Mouse (Mus musculus) cerebellum, adult 2 months (tissue): ENCODE measurements around the gene Cdkn1a. TPM values are rescaled to one million over a fixed set of nuclear protein-coding genes. Genes with fewer than 3 reads are reported as not detected.
A peak's percentile ranks its signal among the peaks of the same experiment; 100 is the strongest.

Source experiments
- DNase-seq, 2 experiments: peaks; one replicate each; pipeline ENCODE4 v3.0.0; 2021
- H3K27ac ChIP-seq: fragments of 200-500 bp; 2 replicates; pipeline ENCODE4 v1.5.1; 2012; ENCODE audit warnings: low read length, control low read depth, inconsistent platforms; ENCODE audit not compliant: insufficient read depth
- H3K27me3 ChIP-seq: fragments of 200-500 bp; 2 replicates; pipeline ENCODE4 v1.6.1; 2012; ENCODE audit warnings: inconsistent platforms, mild to moderate bottlenecking, low read length, moderate library complexity; ENCODE audit not compliant: control insufficient read depth, insufficient read depth
- H3K4me1 ChIP-seq: fragments of 200-500 bp; 2 replicates; pipeline ENCODE4 v1.6.1; 2011; ENCODE audit warnings: low read length; ENCODE audit not compliant: control insufficient read depth, insufficient read depth
- H3K4me3 ChIP-seq: fragments of 200-500 bp; replicated peaks from 2 replicates; pipeline ENCODE3; 2011; ENCODE audit warnings: mild to moderate bottlenecking, low read depth, low read length, control low read depth; ENCODE audit not compliant: insufficient read depth
- CTCF ChIP-seq: fragments of 200-500 bp; IDR thresholded peaks from 2 replicates; pipeline ENCODE4 v1.5.1; 2011; ENCODE audit warnings: low read depth, mild to moderate bottlenecking, control low read depth, low read length, moderate library complexity, borderline replicate concordance; ENCODE audit not compliant: insufficient read depth
- POLR2A ChIP-seq: fragments of 200-500 bp; IDR thresholded peaks from 2 replicates; pipeline ENCODE4 v1.6.1; 2011; ENCODE audit warnings: low read length, control low read depth, borderline replicate concordance; ENCODE audit not compliant: insufficient read depth
- WGBS: fragments of 180-500 bp; shearing (Covaris S2); methylation state at CpG from one replicate; pipeline ENCODE4 v1.1.7; 2018; 5-methylcytosine and 5-hydroxymethylcytosine counted together
- polyA plus RNA-seq: library from polyadenylated mRNA; depleted of rRNA; stranded (reverse); fragments of >200 nt; gene quantifications from 2 replicates; pipeline ENCODE4 v1.2.3, GENCODE M21; 2012

Cdkn1a gene
- polyA plus RNA-seq, 1 experiment: 12.6 TPM

- TF ChIP-seq CTCF: no peak
- 70% methylated on average over 3 of the region's 3 CpGs for WGBS
- no peak for DNase-seq
Measured at GRCm38 (mm10) chr17:29047697-29048514, 42.9 kb upstream of the Cdkn1a start.

DNA sequence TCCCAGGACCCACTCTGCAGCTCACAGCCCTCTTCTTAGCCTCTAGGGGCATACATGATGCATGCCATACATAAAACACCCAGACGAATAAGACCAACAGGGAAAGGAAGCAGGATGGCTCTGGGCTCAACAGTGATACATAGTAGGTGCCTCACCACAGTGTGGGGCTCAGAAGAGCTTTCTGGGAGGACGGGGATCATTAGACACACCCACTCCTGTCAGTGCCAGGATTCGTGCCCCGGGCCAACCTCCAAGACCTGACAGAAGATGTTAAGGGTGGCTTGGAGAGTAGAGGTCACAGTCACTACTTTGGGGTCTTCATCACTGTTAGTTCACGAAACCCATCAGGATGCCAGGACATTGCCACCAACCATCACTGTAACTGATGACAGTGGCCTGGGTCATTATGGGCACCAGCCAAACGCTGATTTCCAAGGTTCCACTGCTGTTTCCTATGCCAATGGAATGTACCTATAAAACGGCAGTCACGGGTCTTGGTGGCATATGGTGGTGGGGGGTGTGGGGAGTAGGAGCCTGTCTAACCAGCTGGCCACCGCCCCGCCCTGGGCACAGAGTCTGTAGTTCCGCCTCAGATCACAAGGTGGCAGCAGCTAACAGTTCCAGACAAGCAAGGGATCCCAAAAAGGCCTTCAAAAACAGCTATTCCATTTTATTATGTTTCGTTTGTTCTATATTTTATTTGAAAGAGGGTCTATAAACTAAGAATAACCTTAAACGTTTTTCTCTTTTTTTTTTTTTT, 41.8 kb upstream of the Cdkn1a start:
- Histone ChIP-seq H3K27me3 (no peaks in the 10 kb centered on the region), H3K27ac (no peak overlapping the region; the same call in 1 of the 2 replicates), H3K4me1 (peaks cover 40% of the 10 kb centered on the region), H3K4me3 (no peak overlapping the region)
- peak; percentile 89 for TF ChIP-seq CTCF
- no peak for TF ChIP-seq POLR2A
- DNase-seq: peak; percentile 87 to 93
- WGBS: 6% methylated on average over 13 of the region's 13 CpGs

More at GRCm38 (mm10) chr17:29047697-29048514, 42.9 kb upstream of the Cdkn1a start:
- peaks cover 36% of the 10 kb centered on the region for H3K4me1 ChIP-seq
- no peak overlapping the region for H3K27ac ChIP-seq
- H3K27me3 ChIP-seq: no peaks in the 10 kb centered on the region
- no peak overlapping the region for H3K4me3 ChIP-seq

DNA sequence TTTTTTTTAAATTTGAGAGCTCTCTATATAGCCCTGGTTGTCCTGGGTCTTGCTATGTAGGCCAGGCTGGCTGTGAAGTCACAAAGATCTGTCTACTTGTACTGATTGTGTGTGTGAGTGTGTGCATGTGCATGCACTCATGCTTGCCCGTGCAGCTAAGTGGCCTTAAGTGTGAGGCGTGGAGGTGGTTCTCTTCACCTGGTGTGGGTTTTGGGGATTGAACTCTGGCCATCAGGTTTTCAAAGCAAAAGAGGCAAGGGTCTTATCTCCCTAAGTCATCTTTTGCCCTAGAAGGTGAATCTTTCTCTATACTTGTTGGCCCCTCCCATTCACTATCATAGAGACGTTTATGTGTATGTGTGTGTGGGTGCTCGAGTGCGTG, 41.3 kb upstream of the Cdkn1a start:
- WGBS: 68% methylated on average over 5 of the region's 5 CpGs
- no peak overlapping the region for H3K4me3 ChIP-seq
- no peaks in the 10 kb centered on the region for H3K27me3 ChIP-seq
- TF ChIP-seq POLR2A (no peak), CTCF (no peak)
- no peak overlapping the region for H3K27ac ChIP-seq
- H3K4me1 ChIP-seq: peaks cover 40% of the 10 kb centered on the region
- no peak for DNase-seq

- 92% methylated on average over 7 of the region's 7 CpGs for WGBS
- TF ChIP-seq POLR2A (no peak), CTCF (no peak)
- no peaks in the 10 kb centered on the region for H3K27me3 ChIP-seq
- H3K4me3 ChIP-seq: no peak overlapping the region
- no peak overlapping the region for H3K27ac ChIP-seq
- H3K4me1 ChIP-seq: peaks cover 39% of the 10 kb centered on the region
- no peak for DNase-seq
Measured at GRCm38 (mm10) chr17:29049923-29050322, 40.9 kb upstream of the Cdkn1a start.

DNA sequence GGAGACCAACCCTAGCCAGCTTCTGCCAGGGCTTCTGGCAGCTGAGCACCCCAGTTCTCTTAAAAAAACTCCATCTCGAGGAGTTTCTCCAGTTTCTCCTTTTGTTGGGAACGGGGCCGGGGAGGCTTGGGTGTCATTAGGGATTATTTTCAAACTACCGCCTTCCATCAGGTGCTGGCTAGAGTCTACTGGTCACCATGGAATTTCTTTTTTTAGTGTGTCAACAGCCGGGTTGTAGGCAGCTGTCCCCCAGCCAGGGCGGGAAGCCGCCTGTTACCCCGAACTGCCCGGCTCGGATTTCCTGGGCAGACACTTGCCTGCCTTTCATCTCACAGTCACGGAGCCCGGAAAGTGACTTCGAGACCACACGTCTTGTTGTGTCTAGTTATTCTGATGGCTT, 40.0 kb upstream of the Cdkn1a start:
- 11% methylated on average over 14 of the region's 14 CpGs for WGBS
- TF ChIP-seq CTCF: no peak
- Histone ChIP-seq H3K4me3 (no peak overlapping the region), H3K4me1 (peaks cover 39% of the 10 kb centered on the region), H3K27me3 (no peaks in the 10 kb centered on the region), H3K27ac (no peak overlapping the region)
- peak in 1 of 2 experiments; percentile 39 for DNase-seq

- 79% methylated on average over 6 of the region's 6 CpGs for WGBS
- TF ChIP-seq POLR2A (no peak), CTCF (no peak)
Measured at GRCm38 (mm10) chr17:29053067-29053466, 37.7 kb upstream of the Cdkn1a start.

GRCm38 (mm10) chr17:29053841-29054240, 36.9 kb upstream of the Cdkn1a start:
- no peak for TF ChIP-seq CTCF
- no peak for TF ChIP-seq POLR2A
- WGBS: 23% methylated on average over 7 of the region's 7 CpGs
- no peak overlapping the region for H3K4me3 ChIP-seq
- H3K27ac ChIP-seq: no peak overlapping the region
- no peaks in the 10 kb centered on the region for H3K27me3 ChIP-seq
- DNase-seq: no peak
- peaks cover 35% of the 10 kb centered on the region for H3K4me1 ChIP-seq

More at GRCm38 (mm10) chr17:29053067-29053466, 37.7 kb upstream of the Cdkn1a start:
- Histone ChIP-seq H3K27me3 (no peaks in the 10 kb centered on the region), H3K27ac (no peak overlapping the region), H3K4me3 (no peak overlapping the region), H3K4me1 (peaks cover 30% of the 10 kb centered on the region)
- peak; percentile 38 to 50 for DNase-seq

DNA sequence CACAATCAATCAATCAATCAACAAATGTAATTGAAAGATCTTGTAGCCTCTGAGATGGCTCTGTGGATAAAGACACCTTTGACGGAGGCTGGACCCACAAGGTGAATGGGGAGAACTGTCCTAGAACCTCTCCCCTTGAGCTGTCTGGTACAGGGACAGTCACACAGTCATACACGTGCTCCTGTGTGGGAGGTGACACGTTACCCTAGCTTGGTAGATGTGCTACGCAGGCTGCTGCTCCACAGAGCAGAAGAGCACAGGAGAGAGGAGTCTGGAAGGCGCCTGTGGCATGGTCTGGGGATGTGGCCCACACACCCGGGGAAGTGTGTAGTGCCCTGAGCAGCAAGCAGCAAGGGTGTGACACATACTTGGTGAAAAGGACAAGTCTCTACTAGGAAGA, 36.3 kb upstream of the Cdkn1a start:
- WGBS: 85% methylated on average over 6 of the region's 6 CpGs
- H3K27ac ChIP-seq: no peak overlapping the region
- DNase-seq: no peak
- no peak for TF ChIP-seq CTCF
- TF ChIP-seq POLR2A: no peak
- no peaks in the 10 kb centered on the region for H3K27me3 ChIP-seq
- H3K4me3 ChIP-seq: no peak overlapping the region
- H3K4me1 ChIP-seq: peaks cover 33% of the 10 kb centered on the region
